Mouse (Mus musculus): ENCODE measurements around the gene Usp25.

The Usp25 gene

GRCm38 (mm10) chr16:77111268-77111667 lies 97.8 kb downstream of the Usp25 start:
- in situ Hi-C loops (cut with MboI; ENCODE audit: unreplicated experiment in 2 of 2): no loop called here

DNA sequence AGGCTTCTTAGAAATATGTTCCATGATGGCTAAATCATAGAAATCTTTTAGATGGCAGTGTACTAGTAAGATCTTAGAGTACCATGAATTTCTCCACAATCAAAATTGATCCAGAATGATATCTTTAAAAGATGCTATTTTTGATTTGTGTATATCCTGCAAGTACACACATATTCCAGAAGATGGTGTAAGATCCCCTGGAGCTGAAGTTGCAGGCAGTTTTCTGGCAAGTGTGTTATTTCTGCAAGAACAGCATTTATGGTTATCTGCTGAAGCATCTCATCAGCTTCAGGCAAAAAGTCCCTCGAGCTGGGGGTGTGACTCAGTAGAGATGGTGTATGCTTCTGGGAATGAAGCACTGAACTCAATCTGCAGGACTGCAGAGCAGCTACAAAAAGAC lies 112.4 kb downstream of the Usp25 start:
- in situ Hi-C loops (cut with MboI; ENCODE audit: unreplicated experiment in 2 of 2): loop anchor here (5.0 to 25.0 kb wide), 4 partner anchors 316 to 1511 kb away; no protein-coding TSS in a partner anchor

- in situ Hi-C loops (cut with MboI; ENCODE audit: unreplicated experiment in 2 of 2): loop anchor here (5.0 to 25.0 kb wide), 4 partner anchors 314 to 1509 kb away; no protein-coding TSS in a partner anchor
These were observed 115.2 kb downstream of the Usp25 start for GRCm38 (mm10) chr16:77128683-77129082.

DNA sequence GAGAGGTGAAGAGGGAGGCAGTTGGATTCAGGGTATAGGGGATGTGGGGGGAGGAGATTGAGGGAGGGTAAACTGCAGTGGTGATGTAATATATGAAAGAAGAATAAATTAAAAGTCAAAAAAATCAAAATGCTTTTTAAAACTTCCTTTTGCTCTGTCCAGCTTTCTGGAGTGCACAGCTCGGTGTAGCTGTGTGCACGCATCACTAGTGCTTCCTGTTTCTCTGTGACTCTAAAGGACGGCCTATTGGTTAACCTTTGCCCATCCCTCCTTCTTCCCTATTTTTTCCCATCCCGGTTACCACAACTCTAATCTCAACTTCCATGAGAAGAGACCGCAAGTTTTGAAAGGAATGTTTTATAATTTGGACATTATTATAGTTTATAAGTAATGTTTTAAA lies 119.5 kb downstream of the Usp25 start:
- in situ Hi-C loops (cut with MboI; ENCODE audit: unreplicated experiment in 2 of 2): loop anchor here (10.0 to 25.0 kb wide), 3 partner anchors 1229 to 1504 kb away; no protein-coding TSS in a partner anchor

DNA sequence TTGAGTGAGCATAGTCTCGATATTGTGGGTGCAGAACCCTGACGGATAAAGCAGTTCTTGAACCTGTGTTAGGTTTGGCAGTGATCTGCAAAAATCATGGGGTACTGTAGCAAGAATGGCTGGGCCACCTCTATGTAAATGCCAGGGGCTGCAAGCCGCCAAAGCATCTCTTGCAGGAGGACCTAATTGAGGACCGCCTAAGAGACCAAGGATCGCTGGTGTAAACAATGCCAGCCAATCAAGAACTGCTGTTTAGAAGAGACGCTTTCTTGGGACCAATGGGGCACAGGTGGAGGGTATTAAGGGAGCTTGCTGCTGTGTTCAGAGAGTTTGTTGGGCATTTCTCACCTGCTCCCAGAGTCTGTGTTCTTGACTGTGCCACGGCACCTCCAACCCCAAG lies 127.1 kb downstream of the Usp25 start:
- in situ Hi-C loops (cut with MboI; ENCODE audit: unreplicated experiment in 2 of 2): loop anchor here (25.0 kb wide), 2 partner anchors 1222 to 1497 kb away; no protein-coding TSS in a partner anchor

GRCm38 (mm10) chr16:77146801-77147200 lies 133.3 kb downstream of the Usp25 start:
- in situ Hi-C loops (cut with MboI; ENCODE audit: unreplicated experiment in 2 of 2): loop anchor here (25.0 kb wide), 2 partner anchors 1216 to 1490 kb away; no protein-coding TSS in a partner anchor

DNA sequence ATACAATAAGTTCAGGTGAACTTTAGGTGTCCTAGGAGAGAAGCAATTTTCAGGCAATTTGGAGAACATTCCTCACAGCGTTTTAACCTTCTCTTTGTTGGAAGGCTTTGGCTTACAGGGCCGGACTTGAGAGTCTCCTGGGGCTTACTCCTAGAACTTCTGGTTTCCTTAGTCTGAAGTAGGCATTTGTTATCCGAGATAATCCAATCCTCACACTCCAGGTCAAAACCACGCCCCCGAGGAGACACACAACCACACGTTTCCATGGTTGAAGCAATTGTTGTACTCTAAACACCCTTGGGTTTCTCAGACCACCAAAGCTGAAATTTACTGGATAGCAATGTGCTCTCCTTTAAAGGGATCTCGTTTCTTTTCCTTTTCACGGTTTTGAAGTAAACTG lies 136.8 kb downstream of the Usp25 start:
- in situ Hi-C loops (cut with MboI; ENCODE audit: unreplicated experiment in 2 of 2): no loop called here

GRCm38 (mm10) chr16:77150884-77151283 lies 137.4 kb downstream of the Usp25 start:
- in situ Hi-C loops (cut with MboI; ENCODE audit: unreplicated experiment in 2 of 2): no loop called here

GRCm38 (mm10) chr16:77152288-77152687 lies 138.8 kb downstream of the Usp25 start:
- in situ Hi-C loops (cut with MboI; ENCODE audit: unreplicated experiment in 2 of 2): no loop called here

DNA sequence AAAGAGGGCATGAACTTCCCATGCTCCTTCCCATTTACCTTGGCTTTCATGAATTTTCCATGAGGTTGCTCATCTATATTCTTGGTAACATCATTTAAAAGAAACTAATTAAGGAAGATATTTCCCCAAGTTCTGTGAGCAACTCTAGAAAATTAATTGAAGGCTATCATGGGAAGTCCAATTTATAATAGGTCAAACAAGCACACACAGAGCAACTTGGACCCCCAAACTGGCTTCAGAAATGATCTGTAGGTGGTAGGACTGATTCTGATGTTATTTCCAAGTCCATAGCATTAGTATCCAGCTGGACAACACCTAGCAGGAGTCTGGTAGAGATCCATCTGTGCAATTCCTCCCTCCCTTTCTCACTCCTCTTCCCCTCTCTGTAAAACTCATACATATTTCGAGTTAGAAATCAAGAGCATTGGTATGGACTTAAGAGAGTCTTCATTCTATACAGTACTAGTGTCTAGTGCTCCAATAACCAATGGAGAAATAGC lies 139.8 kb downstream of the Usp25 start:
- in situ Hi-C loops (cut with MboI; ENCODE audit: unreplicated experiment in 2 of 2): no loop called here

DNA sequence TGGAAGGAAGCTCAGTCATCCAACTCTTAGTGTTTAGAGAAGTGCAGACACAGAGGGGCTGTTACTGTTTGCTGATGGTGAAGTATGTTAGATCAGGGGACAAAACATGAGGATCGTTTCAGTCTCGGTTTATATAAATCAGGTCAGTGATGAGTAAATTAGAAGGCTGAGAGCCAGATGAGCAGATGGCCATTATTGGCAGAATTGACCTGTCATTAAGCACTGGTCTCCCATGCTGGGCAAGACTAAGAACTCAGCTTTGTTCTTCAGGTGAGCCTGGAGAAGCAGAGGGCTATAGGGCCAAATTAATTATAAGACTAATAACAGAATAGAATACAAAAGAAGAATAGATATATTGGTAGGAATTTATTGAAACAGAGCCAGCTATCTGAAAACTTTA lies 140.3 kb downstream of the Usp25 start:
- in situ Hi-C loops (cut with MboI; ENCODE audit: unreplicated experiment in 2 of 2): no loop called here

GRCm38 (mm10) chr16:77154831-77155230 lies 141.3 kb downstream of the Usp25 start:
- in situ Hi-C loops (cut with MboI; ENCODE audit: unreplicated experiment in 2 of 2): no loop called here

Data from v-Abl transformed pro-B cells (cell line).